Mouse (Mus musculus) embryonic facial prominence, embryonic 10.5 days (tissue): Measurements from ENCODE around the gene Phgdh. TPM values are rescaled to one million over a fixed set of nuclear protein-coding genes. Genes with fewer than 3 reads are reported as not detected.

Experiments
- DNase-seq: peaks from one replicate; pipeline ENCODE4 v3.0.0-alpha.2; 2017; ENCODE audit warnings: low spot score
- H3K27ac ChIP-seq: fragments of 300-500 bp; sonication (generic); replicated peaks from 2 replicates; pipeline ENCODE4 v1.5.1; 2016; ENCODE audit warnings: mild to moderate bottlenecking
- H3K27me3 ChIP-seq: fragments of 300-500 bp; sonication (generic); replicated peaks from 2 replicates; pipeline ENCODE4 v1.6.1; 2016; ENCODE audit warnings: low read depth, mild to moderate bottlenecking; ENCODE audit not compliant: poor library complexity, severe bottlenecking
- H3K36me3 ChIP-seq: fragments of 300-500 bp; sonication (generic); replicated peaks from 2 replicates; pipeline ENCODE4 v1.6.1; 2016; ENCODE audit warnings: mild to moderate bottlenecking, moderate library complexity
- H3K4me1 ChIP-seq: fragments of 300-500 bp; sonication (generic); 2 replicates; pipeline ENCODE4 v1.6.1; 2016
- H3K4me3 ChIP-seq: fragments of 300-500 bp; sonication (generic); 2 replicates; pipeline ENCODE4 v1.5.1; 2016; ENCODE audit warnings: mild to moderate bottlenecking, moderate library complexity
- H3K9me3 ChIP-seq: fragments of 300-500 bp; sonication (generic); 2 replicates; pipeline ENCODE4 v1.6.1; 2016; ENCODE audit warnings: mild to moderate bottlenecking
- WGBS: fragments of 180-500 bp; shearing (Covaris S2); methylation state at CpG from one replicate; pipeline ENCODE4 v1.1.7; 2016; 5-methylcytosine and 5-hydroxymethylcytosine counted together
- polyA plus RNA-seq: library from polyadenylated mRNA; unstranded; fragments of >200 nt; fragmentation: Nextera tagmentation; extraction: Ambion mirVana; gene quantifications from 2 replicates; pipeline ENCODE4 v1.2.1, GENCODE M21; 2016

Phgdh gene
- polyA plus RNA-seq, 1 experiment from 2014 or later, result 373 TPM

GRCm38 (mm10) chr3:98312867-98313266 is 26.9 kb downstream of the Phgdh start:
- Histone ChIP-seq H3K4me3 (no peak overlapping the region), H3K27ac (no peak overlapping the region), H3K4me1 (peaks cover 8% of the 10 kb centered on the region; the same call in 1 of the 2 replicates), H3K9me3 (no peaks in the 10 kb centered on the region), H3K36me3 (peaks cover 59% of the 10 kb centered on the region), H3K27me3 (no peaks in the 10 kb centered on the region)
- DNase-seq, result peak; percentile 78
- WGBS, result 35% methylated on average over 7 of the region's 7 CpGs

GRCm38 (mm10) chr3:98310456-98310855 is 29.3 kb downstream of the Phgdh start:
- Histone ChIP-seq H3K27me3 (no peaks in the 10 kb centered on the region), H3K9me3 (no peaks in the 10 kb centered on the region), H3K27ac (no peak overlapping the region), H3K36me3 (peaks cover 37% of the 10 kb centered on the region), H3K4me1 (no peaks in the 10 kb centered on the region), H3K4me3 (no peak overlapping the region)
- WGBS, result 92% methylated on average over 1 of the region's 1 CpGs
- DNase-seq, result no peak

- Histone ChIP-seq H3K27ac (no peak overlapping the region), H3K4me1 (no peaks in the 10 kb centered on the region), H3K36me3 (peaks cover 18% of the 10 kb centered on the region), H3K9me3 (no peaks in the 10 kb centered on the region), H3K27me3 (no peaks in the 10 kb centered on the region), H3K4me3 (no peak overlapping the region)
- 86% methylated on average over 6 of the region's 6 CpGs for WGBS
- DNase-seq, result no peak
Measured at GRCm38 (mm10) chr3:98308606-98309005, 31.2 kb downstream of the Phgdh start.

- no peaks in the 10 kb centered on the region for H3K4me1 ChIP-seq
- H3K4me3 ChIP-seq, result no peak overlapping the region
- no peaks in the 10 kb centered on the region for H3K27me3 ChIP-seq
- 92% methylated on average over 3 of the region's 3 CpGs for WGBS
- peaks cover 3% of the 10 kb centered on the region; the same call in 1 of the 2 replicates for H3K9me3 ChIP-seq
- no peak overlapping the region for H3K27ac ChIP-seq
- no peak for DNase-seq
- H3K36me3 ChIP-seq, result no peaks in the 10 kb centered on the region
Measured at GRCm38 (mm10) chr3:98301761-98302160, 38.0 kb downstream of the Phgdh start.

GRCm38 (mm10) chr3:98300266-98300665 is 39.5 kb downstream of the Phgdh start:
- Histone ChIP-seq H3K27ac (no peak overlapping the region), H3K9me3 (peaks cover 3% of the 10 kb centered on the region; the same call in 1 of the 2 replicates), H3K36me3 (no peaks in the 10 kb centered on the region), H3K4me1 (no peaks in the 10 kb centered on the region), H3K27me3 (no peaks in the 10 kb centered on the region), H3K4me3 (no peak overlapping the region)
- 83% methylated on average over 4 of the region's 4 CpGs for WGBS
- DNase-seq, result no peak

- H3K27ac ChIP-seq, result no peak overlapping the region
- H3K4me3 ChIP-seq, result no peak overlapping the region
- no peaks in the 10 kb centered on the region for H3K27me3 ChIP-seq
- no peak for DNase-seq
- H3K4me1 ChIP-seq, result no peaks in the 10 kb centered on the region
- 89% methylated on average over 1 of the region's 1 CpGs for WGBS
- no peaks in the 10 kb centered on the region for H3K36me3 ChIP-seq
- peaks cover 3% of the 10 kb centered on the region; the same call in 1 of the 2 replicates for H3K9me3 ChIP-seq
Measured at GRCm38 (mm10) chr3:98299391-98300100, 40.2 kb downstream of the Phgdh start.

GRCm38 (mm10) chr3:98295965-98296364 is 43.8 kb downstream of the Phgdh start:
- no peak for DNase-seq
- H3K4me3 ChIP-seq, result no peak overlapping the region
- no peaks in the 10 kb centered on the region for H3K36me3 ChIP-seq
- 70% methylated on average over 10 of the region's 10 CpGs for WGBS
- H3K27ac ChIP-seq, result no peak overlapping the region
- H3K9me3 ChIP-seq, result no peaks in the 10 kb centered on the region
- no peaks in the 10 kb centered on the region for H3K4me1 ChIP-seq
- no peaks in the 10 kb centered on the region for H3K27me3 ChIP-seq

GRCm38 (mm10) chr3:98291044-98291443 is 48.7 kb downstream of the Phgdh start:
- no peak overlapping the region for H3K4me3 ChIP-seq
- 91% methylated on average over 9 of the region's 9 CpGs for WGBS
- no peak for DNase-seq
- no peaks in the 10 kb centered on the region for H3K27me3 ChIP-seq
- no peak overlapping the region for H3K27ac ChIP-seq
- no peaks in the 10 kb centered on the region for H3K36me3 ChIP-seq
- H3K9me3 ChIP-seq, result no peaks in the 10 kb centered on the region
- H3K4me1 ChIP-seq, result no peaks in the 10 kb centered on the region

GRCm38 (mm10) chr3:98283205-98283604 is 56.6 kb downstream of the Phgdh start:
- H3K27me3 ChIP-seq, result no peaks in the 10 kb centered on the region
- whole genome bisulfite sequencing, result 92% methylated on average over 5 of the region's 5 CpGs

GRCm38 (mm10) chr3:98282422-98282821 is 57.4 kb downstream of the Phgdh start:
- Histone ChIP-seq H3K4me1 (peaks cover 21% of the 10 kb centered on the region), H3K27ac (no peak overlapping the region), H3K4me3 (no peak overlapping the region), H3K27me3 (no peaks in the 10 kb centered on the region), H3K36me3 (no peaks in the 10 kb centered on the region), H3K9me3 (no peaks in the 10 kb centered on the region)
- 92% methylated on average over 8 of the region's 8 CpGs for WGBS
- DNase-seq, result no peak

More at GRCm38 (mm10) chr3:98283205-98283604, 56.6 kb downstream of the Phgdh start:
- no peak overlapping the region for H3K27ac ChIP-seq
- H3K9me3 ChIP-seq, result no peaks in the 10 kb centered on the region
- H3K4me3 ChIP-seq, result no peak overlapping the region
- no peak for DNase-seq
- no peaks in the 10 kb centered on the region for H3K36me3 ChIP-seq
- peaks cover 21% of the 10 kb centered on the region for H3K4me1 ChIP-seq

GRCm38 (mm10) chr3:98280933-98281678 is 58.7 kb downstream of the Phgdh start:
- DNase-seq, result peak; percentile 71
- WGBS, result 45% methylated on average over 12 of the region's 12 CpGs
- no peak overlapping the region for H3K27ac ChIP-seq
- H3K36me3 ChIP-seq, result no peaks in the 10 kb centered on the region
- no peak overlapping the region for H3K4me3 ChIP-seq
- no peaks in the 10 kb centered on the region for H3K9me3 ChIP-seq
- no peaks in the 10 kb centered on the region for H3K27me3 ChIP-seq
- H3K4me1 ChIP-seq, result peaks cover 21% of the 10 kb centered on the region

- no peak within 1 kb of the TSS for H3K4me3 ChIP-seq
- H3K36me3 ChIP-seq, result no peaks in the 10 kb centered on the region
- peaks cover 21% of the 10 kb centered on the region for H3K4me1 ChIP-seq
- H3K27ac ChIP-seq, result no peak within 1 kb of the TSS
- no peaks in the 10 kb centered on the region for H3K27me3 ChIP-seq
- 65% methylated on average over 14 of the region's 14 CpGs for WGBS
- peak; percentile 24 for DNase-seq
- H3K9me3 ChIP-seq, result no peaks in the 10 kb centered on the region
Measured at GRCm38 (mm10) chr3:98280204-98280932, 59.4 kb downstream of the Phgdh start, which contains the start of gene Hmgcs2. Gene Hmgcs2 (plus strand): TSS chr3:98280435.
